Mouse (Mus musculus) MEL (cell line): ENCODE measurements around the gene Trappc12. TPM values are rescaled to one million over a fixed set of nuclear protein-coding genes. Genes with fewer than 3 reads are reported as not detected.

ENCODE experiments used
- DNase-seq: peaks from one replicate; pipeline ENCODE4 v3.0.0; 2011; ENCODE audit warnings: low read depth, low spot score
- H3K27ac ChIP-seq: 2 replicates; pipeline ENCODE4 v1.5.1; 2012; ENCODE audit warnings: low read depth, mild to moderate bottlenecking, control low read depth, low read length, moderate library complexity; ENCODE audit not compliant: control insufficient read depth
- H3K27me3 ChIP-seq, 2 experiments: fragments of 150-350 bp in 1 of 2; sonication (generic) in 1 of 2; 2 replicates each; pipeline ENCODE4 v1.6.1; 2012; ENCODE audit warnings: low read length in 2 of 2, mild to moderate bottlenecking in 2 of 2, improper control_type of control experiment in 1 of 2, moderate library complexity in 1 of 2; ENCODE audit not compliant: insufficient read depth in 2 of 2, control insufficient read depth in 1 of 2
- H3K36me3 ChIP-seq, 2 experiments: 2 replicates each; pipeline ENCODE4 v1.6.1; 2012 to 2014; ENCODE audit warnings: low read length in 2 of 2, improper control_type of control experiment in 1 of 2, inconsistent platforms in 1 of 2, mild to moderate bottlenecking in 1 of 2; ENCODE audit not compliant: insufficient read depth in 2 of 2, control insufficient read depth in 1 of 2
- H3K4me1 ChIP-seq, 2 experiments: fragments of 150-350 bp in 1 of 2; sonication (generic) in 1 of 2; 2 replicates each; pipeline ENCODE4 v1.6.1; 2012; ENCODE audit warnings: low read length in 2 of 2, improper control_type of control experiment in 1 of 2, mild to moderate bottlenecking in 1 of 2; ENCODE audit not compliant: insufficient read depth in 2 of 2, control insufficient read depth in 1 of 2
- H3K4me3 ChIP-seq, 2 experiments: fragments of 150-350 bp in 1 of 2; sonication (generic) in 1 of 2; 2 replicates each; pipeline ENCODE4 v1.5.1; 2012; ENCODE audit warnings: low read depth in 2 of 2, low read length in 2 of 2, mild to moderate bottlenecking in 2 of 2, moderate library complexity in 2 of 2, control low read depth in 1 of 2, improper control_type of control experiment in 1 of 2; ENCODE audit not compliant: control insufficient read depth in 1 of 2, insufficient read depth in 1 of 2
- H3K79me2 ChIP-seq: 2 replicates; pipeline ENCODE4 v1.6.1; 2012; ENCODE audit warnings: mild to moderate bottlenecking, low read length, moderate library complexity; ENCODE audit not compliant: control insufficient read depth, poor library complexity, insufficient read depth
- H3K9ac ChIP-seq: 2 replicates; pipeline ENCODE4 v1.6.1; 2012; ENCODE audit warnings: low read depth, mild to moderate bottlenecking, control low read depth, low read length, moderate library complexity; ENCODE audit not compliant: control insufficient read depth, poor library complexity, severe bottlenecking
- H3K9me3 ChIP-seq: fragments of 150-350 bp; sonication (generic); replicated peaks from 2 replicates; pipeline ENCODE4 v1.6.1; 2012; ENCODE audit warnings: mild to moderate bottlenecking, low read length, improper control_type of control experiment, moderate library complexity; ENCODE audit not compliant: insufficient read depth
- CTCF ChIP-seq, 3 experiments: IDR thresholded peaks in 2 of 3; conservative IDR thresholded peaks in 1 of 3; 2 replicates each; pipeline ENCODE4 v1.5.1; 2011 to 2012; ENCODE audit warnings: low read length in 3 of 3, low read depth in 2 of 3, mild to moderate bottlenecking in 2 of 3, improper control_type of control experiment in 1 of 3, inconsistent platforms in 1 of 3, mixed read lengths in 1 of 3, moderate library complexity in 1 of 3; ENCODE audit not compliant: control insufficient read depth in 1 of 3, insufficient read depth in 1 of 3, poor library complexity in 1 of 3, severe bottlenecking in 1 of 3
- E2F4 ChIP-seq: IDR thresholded peaks from 2 replicates; pipeline ENCODE4 v1.6.1; 2011; ENCODE audit warnings: low read depth, low read length, improper control_type of control experiment, borderline replicate concordance
- EP300 ChIP-seq, 2 experiments: IDR thresholded peaks; 2 replicates each; pipeline ENCODE4 v1.6.1; 2011; ENCODE audit warnings: improper control_type of control experiment in 2 of 2, low read length in 2 of 2, low read depth in 1 of 2, mild to moderate bottlenecking in 1 of 2
- ETS1 ChIP-seq: IDR thresholded peaks from 2 replicates; pipeline ENCODE4 v1.6.1; 2012; ENCODE audit warnings: low read depth, mild to moderate bottlenecking, inconsistent platforms, low read length, improper control_type of control experiment, moderate library complexity
- JUND ChIP-seq: IDR thresholded peaks from 2 replicates; pipeline ENCODE4 v1.6.1; 2011; ENCODE audit warnings: low read depth, mild to moderate bottlenecking, improper control_type of control experiment, low read length
- MAZ ChIP-seq: IDR thresholded peaks from 2 replicates; pipeline ENCODE4 v1.6.1; 2012; ENCODE audit warnings: low read depth, mild to moderate bottlenecking, inconsistent platforms, low read length, improper control_type of control experiment
- MEF2A ChIP-seq: IDR thresholded peaks from 2 replicates; pipeline ENCODE4 v1.6.1; 2014; ENCODE audit warnings: low read depth, mild to moderate bottlenecking, inconsistent platforms, low read length, improper control_type of control experiment; ENCODE audit not compliant: poor library complexity, insufficient replicate concordance, severe bottlenecking; ENCODE audit errors: extremely low read depth
- MYB ChIP-seq: IDR thresholded peaks from 2 replicates; pipeline ENCODE4 v1.6.1; 2011; ENCODE audit warnings: mild to moderate bottlenecking, low read depth, low read length, improper control_type of control experiment
- NRF1 ChIP-seq: IDR thresholded peaks from 2 replicates; pipeline ENCODE4 v1.6.1; 2014; ENCODE audit warnings: low read depth, mild to moderate bottlenecking, inconsistent platforms, low read length, improper control_type of control experiment, moderate library complexity; ENCODE audit not compliant: poor library complexity, insufficient read depth, severe bottlenecking
- POLR2A ChIP-seq, 2 experiments: IDR thresholded peaks; 2 replicates each; pipeline ENCODE4 v1.6.1; 2011 to 2012; ENCODE audit warnings: low read length in 2 of 2, mild to moderate bottlenecking in 2 of 2, control low read depth in 1 of 2, improper control_type of control experiment in 1 of 2, low read depth in 1 of 2, moderate library complexity in 1 of 2; ENCODE audit not compliant: control insufficient read depth in 1 of 2, insufficient read depth in 1 of 2, poor library complexity in 1 of 2
- POLR2AphosphoS5 ChIP-seq: IDR thresholded peaks from 2 replicates; pipeline ENCODE4 v1.6.1; 2012; ENCODE audit warnings: low read depth, borderline replicate concordance, mild to moderate bottlenecking, inconsistent platforms, low read length, moderate library complexity, mixed read lengths
- RAD21 ChIP-seq: IDR thresholded peaks from 2 replicates; pipeline ENCODE4 v1.6.1; 2011; ENCODE audit warnings: mild to moderate bottlenecking, low read depth, low read length, improper control_type of control experiment
- SIN3A ChIP-seq: IDR thresholded peaks from 2 replicates; pipeline ENCODE4 v1.6.1; 2012; ENCODE audit warnings: low read length, improper control_type of control experiment, inconsistent platforms
- SMC3 ChIP-seq: IDR thresholded peaks from 2 replicates; pipeline ENCODE4 v1.6.1; 2011; ENCODE audit warnings: low read depth, low read length, improper control_type of control experiment
- TBP ChIP-seq: IDR thresholded peaks from 2 replicates; pipeline ENCODE4 v1.8.0; 2011; ENCODE audit warnings: low read depth, low read length, improper control_type of control experiment
- TCF12 ChIP-seq: IDR thresholded peaks from 2 replicates; pipeline ENCODE4 v1.6.1; 2014; ENCODE audit warnings: low read depth, mild to moderate bottlenecking, inconsistent platforms, low read length, improper control_type of control experiment, moderate library complexity
- UBTF ChIP-seq: IDR thresholded peaks from 2 replicates; pipeline ENCODE4 v1.6.1; 2012; ENCODE audit warnings: low read depth, mild to moderate bottlenecking, inconsistent platforms, low read length, improper control_type of control experiment, moderate library complexity, borderline replicate concordance; ENCODE audit not compliant: insufficient read depth
- USF1 ChIP-seq: IDR thresholded peaks from 2 replicates; pipeline ENCODE4 v1.6.1; 2014; ENCODE audit warnings: low read depth, mild to moderate bottlenecking, inconsistent platforms, low read length, improper control_type of control experiment, moderate library complexity
- USF2 ChIP-seq, 2 experiments: IDR thresholded peaks; 2 replicates each; pipeline ENCODE4 v1.6.1; 2011 to 2012; ENCODE audit warnings: improper control_type of control experiment in 2 of 2, low read length in 2 of 2, borderline replicate concordance in 1 of 2, inconsistent platforms in 1 of 2, low read depth in 1 of 2, mild to moderate bottlenecking in 1 of 2; ENCODE audit not compliant: insufficient read depth in 1 of 2
- ZC3H11A ChIP-seq: IDR thresholded peaks from 2 replicates; pipeline ENCODE4 v1.6.1; 2012; ENCODE audit warnings: low read depth, mild to moderate bottlenecking, inconsistent platforms, low read length, improper control_type of control experiment
- ZNF384 ChIP-seq: IDR thresholded peaks from 2 replicates; pipeline ENCODE4 v1.6.1; 2012; ENCODE audit warnings: low read depth, mild to moderate bottlenecking, inconsistent platforms, low read length, improper control_type of control experiment
- polyA plus RNA-seq, 2 experiments: library from polyadenylated mRNA; stranded (reverse) in 1 of 2; unstranded in 1 of 2; fragments of >175 nt in 1 of 2; fragments of >200 nt in 1 of 2; gene quantifications; 2 replicates each; pipeline versions ENCODE4 v1.2.1 to v1.2.4; 2012; ENCODE audit warnings: low replicate concordance in 2 of 2, low read depth in 1 of 2; ENCODE audit not compliant: insufficient read length in 2 of 2, insufficient read depth in 1 of 2, missing spikeins in 1 of 2
- total RNA-seq: library from RNA; depleted of rRNA; stranded (reverse); fragments of 300-350 nt; gene quantifications from 2 replicates; pipeline ENCODE4 v1.2.3, GENCODE M21; 2012

Trappc12 gene
- total and polyA plus RNA-seq, 3 experiments = 31.1 to 35.1 TPM; not detected in 1

DNA sequence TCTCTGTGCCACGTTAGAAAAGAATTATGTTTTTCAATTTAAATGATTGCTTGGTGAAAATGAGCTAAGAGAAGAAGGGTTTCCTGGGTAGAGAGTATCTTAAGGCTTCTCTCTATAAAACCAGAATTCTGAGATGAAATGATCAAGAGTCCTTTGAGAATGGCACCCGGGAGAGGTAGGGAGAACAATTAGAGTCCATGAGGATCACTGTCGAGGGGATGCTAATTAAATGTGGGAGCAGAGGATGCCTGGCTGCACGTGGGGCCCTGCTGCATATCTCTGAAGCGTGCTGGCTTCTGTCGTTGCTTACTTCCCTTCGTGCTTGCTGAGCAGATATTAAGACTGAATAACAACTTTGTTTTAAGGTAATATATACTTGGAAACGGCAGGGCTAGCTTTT, 24.8 kb upstream of the Trappc12 start:
- H3K9ac ChIP-seq = no peak overlapping the region
- H3K36me3 ChIP-seq = peaks cover 0 to 2% of the 10 kb centered on the region in 2 experiments; a peak in 1 of 4 replicates
- no peak overlapping the region for H3K4me3 ChIP-seq
- TF ChIP-seq POLR2A (IDR thresholded peaks at IDR 0.05; ENCODE audit: control insufficient read depth in 1 of 2, insufficient read depth in 1 of 2, low read depth in 1 of 2, low read length in 2 of 2, poor library complexity in 1 of 2) (no peak), SIN3A (no peak), TCF12 (no peak), MYB (no peak), EP300 (IDR thresholded peaks at IDR 0.05; ENCODE audit: low read depth in 1 of 2, low read length in 2 of 2) (no peak), NRF1 (no peak), TBP (no peak), SMC3 (no peak), CTCF (IDR thresholded peaks at IDR 0.05 in 2 of 3, conservative IDR thresholded peaks at IDR 0.05 in 1 of 3; ENCODE audit: control insufficient read depth in 1 of 3, insufficient read depth in 1 of 3, low read depth in 2 of 3, low read length in 3 of 3, poor library complexity in 1 of 3, severe bottlenecking in 1 of 3) (no peak), POLR2AphosphoS5 (no peak), ZC3H11A (no peak), UBTF (no peak), E2F4 (no peak), MEF2A (no peak), USF1 (no peak), MAZ (no peak), USF2 (IDR thresholded peaks at IDR 0.05; ENCODE audit: borderline replicate concordance in 1 of 2, insufficient read depth in 1 of 2, low read depth in 1 of 2, low read length in 2 of 2) (no peak)
- H3K9me3 ChIP-seq = no peaks in the 10 kb centered on the region
- no peaks in the 10 kb centered on the region for H3K27me3 ChIP-seq
- H3K27ac ChIP-seq = no peak overlapping the region
- no peaks in the 10 kb centered on the region for H3K79me2 ChIP-seq
- 0 out of 4 replicates have a peak, but pooled peaks cover 0 to 2% of the 10 kb centered on the region in 2 experiments for H3K4me1 ChIP-seq
- DNase-seq = no peak

DNA sequence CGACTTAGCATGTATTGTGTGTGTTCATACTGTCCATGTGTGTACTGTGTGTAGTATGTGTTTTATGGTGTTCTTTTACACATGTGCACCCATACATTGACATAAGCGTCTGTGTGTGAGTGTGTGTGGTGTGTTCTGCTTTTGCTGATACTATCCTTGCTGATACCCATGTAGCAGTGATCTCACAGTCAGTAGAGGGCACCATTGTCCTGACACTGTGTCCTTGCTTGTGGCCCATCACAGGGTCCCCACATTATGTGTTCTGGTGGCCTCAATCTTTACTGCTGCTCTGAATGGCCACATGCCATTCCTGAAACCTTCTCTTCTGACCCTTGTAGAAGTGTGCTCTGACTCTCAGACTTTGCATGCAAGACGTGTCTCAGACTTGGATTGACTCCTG, 23.5 kb upstream of the Trappc12 start:
- H3K27me3 ChIP-seq = no peaks in the 10 kb centered on the region
- no peaks in the 10 kb centered on the region for H3K9me3 ChIP-seq
- peaks cover 0 to 2% of the 10 kb centered on the region in 2 experiments; a peak in 1 of 4 replicates for H3K36me3 ChIP-seq
- H3K4me1 ChIP-seq = 0 out of 4 replicates have a peak, but pooled peaks cover 0 to 2% of the 10 kb centered on the region in 2 experiments
- H3K27ac ChIP-seq = no peak overlapping the region
- no peak for TF ChIP-seq EP300 (IDR thresholded peaks at IDR 0.05; ENCODE audit: low read depth in 1 of 2, low read length in 2 of 2)
- no peak for TF ChIP-seq MEF2A
- TF ChIP-seq RAD21 = peak; percentile 34
- no peak for TF ChIP-seq MYB
- peak; percentile 12; the same call in 1 of the 2 replicates for TF ChIP-seq SMC3
- no peak for TF ChIP-seq JUND
- TF ChIP-seq CTCF (IDR thresholded peaks at IDR 0.05 in 2 of 3, conservative IDR thresholded peaks at IDR 0.05 in 1 of 3; ENCODE audit: control insufficient read depth in 1 of 3, insufficient read depth in 1 of 3, low read depth in 2 of 3, low read length in 3 of 3, poor library complexity in 1 of 3, severe bottlenecking in 1 of 3) = peak; percentile 18 to 34 (median 20); a peak in 4 of 6 replicates
- no peak for TF ChIP-seq ETS1
- TF ChIP-seq ZNF384 = no peak
- H3K4me3 ChIP-seq = no peak overlapping the region
- H3K79me2 ChIP-seq = no peaks in the 10 kb centered on the region
- peak; percentile 11 for DNase-seq
- H3K9ac ChIP-seq = no peak overlapping the region
